Mouse (Mus musculus) layer of hippocampus, adult 2 months (tissue): ENCODE data around the gene Polr3h. TPM values are rescaled to one million over a fixed set of nuclear protein-coding genes. Genes with fewer than 3 reads are reported as not detected.
A peak's percentile ranks its signal among the peaks of the same experiment; 100 is the strongest.
"Not testable (repeated sequence)": the region's sequence is repeated elsewhere in the genome, so short reads cannot be mapped to it uniquely, and the experiment has no call there.

Source experiments
- DNase-seq, 2 experiments: peaks; one replicate each; pipeline ENCODE4 v3.0.0; 2022; ENCODE audit warnings: low spot score in 2 of 2
- H3K27ac ChIP-seq: fragments of 200-600 bp; 2 replicates; pipeline ENCODE4 v1.8.1; 2022
- H3K4me3 ChIP-seq: fragments of 200-600 bp; 2 replicates; pipeline ENCODE4 v1.8.1; 2022; ENCODE audit warnings: mild to moderate bottlenecking
- CTCF ChIP-seq: fragments of 200-600 bp; conservative IDR thresholded peaks from 2 replicates; pipeline ENCODE4 v1.8.1; 2022; ENCODE audit warnings: antibody characterized with exemption, mild to moderate bottlenecking, moderate library complexity
- long read RNA-seq, 2 experiments: library from polyadenylated mRNA; stranded (forward); transcript quantifications; one replicate each; pipeline ENCODE4 v2.0.0; 2021; ENCODE audit warnings: borderline mapping rate in 2 of 2
- total RNA-seq, 2 experiments: library from RNA; stranded (reverse); gene quantifications; 2 replicates each; pipeline ENCODE4 v1.2.3; 2021

Polr3h gene
- total RNA-seq = 10 to 100 TPM; 44.8 to 51.4 TPM
- long read RNA-seq, experiment 1, transcript Polr3h-206 (6 exons, 1,290 nt) = minor isoform, 14 of 76 reads
- long read RNA-seq, experiment 1, transcript Polr3h-201 (6 exons, 2,542 nt) = major isoform, 37 of 76 reads
- long read RNA-seq, experiment 1, partial matches to known transcripts = 1 of 76 reads
- long read RNA-seq, experiment 1, other reads (novel, unspliced or antisense) = 24 of 76 reads
- long read RNA-seq, experiment 2, transcript Polr3h-206 (6 exons, 1,290 nt) = minor isoform, 19 of 85 reads
- long read RNA-seq, experiment 2, transcript Polr3h-201 (6 exons, 2,542 nt) = major isoform, 56 of 85 reads
- long read RNA-seq, experiment 2, partial matches to known transcripts = 1 of 85 reads
- long read RNA-seq, experiment 2, other reads (novel, unspliced or antisense) = 9 of 85 reads

DNA sequence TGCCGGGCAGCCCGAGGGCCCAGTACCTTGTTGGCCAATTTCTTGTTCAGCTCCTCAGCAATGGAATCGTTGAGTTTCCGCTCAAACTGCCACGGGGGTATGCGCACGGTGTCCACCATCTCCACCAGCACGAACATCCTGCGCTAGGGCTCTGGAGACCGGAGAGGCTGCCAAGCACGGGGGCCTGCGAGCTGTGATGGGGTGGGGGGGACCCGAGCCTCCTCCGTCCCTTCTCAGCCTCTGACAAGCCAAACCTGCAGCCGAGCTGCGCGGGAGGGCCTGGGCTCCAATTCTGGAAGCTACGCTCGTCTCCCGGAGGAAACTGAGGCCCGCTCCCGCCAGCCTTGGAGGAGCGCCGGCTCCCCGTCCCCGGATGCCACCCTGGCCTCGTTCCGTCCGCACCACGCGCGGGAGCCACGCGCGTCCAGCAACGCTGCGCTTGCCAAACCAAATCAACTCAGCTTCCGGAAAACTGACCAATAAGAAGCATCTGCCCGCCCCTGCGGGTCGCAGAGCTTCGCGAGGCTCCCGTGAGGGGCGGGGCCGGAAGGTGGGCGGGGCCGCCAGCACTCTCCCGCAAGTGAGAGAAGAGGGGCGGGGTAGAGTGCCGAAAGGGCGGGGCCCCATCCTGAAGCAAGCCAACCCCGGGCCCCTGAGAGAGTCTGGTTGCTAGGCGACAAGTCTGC, at the start of gene Polr3h:
TSS of gene Polr3h (minus strand) at position 481 of the 686 bp plus-strand sequence.
- no peak for TF ChIP-seq CTCF
- peak within 1 kb of the TSS; percentile 86 for H3K27ac ChIP-seq
- DNase-seq = peak; percentile 94 to 96
- peak within 1 kb of the TSS; percentile 84 for H3K4me3 ChIP-seq

DNA sequence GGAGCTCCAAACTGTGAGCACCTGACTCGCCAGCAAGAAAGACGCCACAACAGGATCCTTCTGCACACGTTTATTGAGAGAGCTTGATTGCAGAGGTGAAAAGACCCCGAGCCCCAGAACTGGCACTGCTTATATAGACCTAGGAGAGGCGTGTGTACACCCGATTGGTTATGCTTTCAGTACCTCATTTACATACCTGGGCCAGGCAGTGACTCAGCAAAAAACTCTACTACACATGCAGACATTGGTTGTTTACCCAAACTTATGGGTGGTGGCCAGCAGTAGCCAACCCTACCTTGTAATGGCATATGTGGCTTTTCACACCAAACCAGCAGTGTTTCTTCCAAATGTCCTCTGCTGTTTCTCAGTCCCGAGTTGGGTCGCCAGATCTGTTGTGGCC, 49.1 kb upstream of the Polr3h start:
- DNase-seq, H3K4me3 ChIP-seq: not testable (repeated sequence)
- peak overlapping the region; percentile 65; the same call in 1 of the 2 replicates for H3K27ac ChIP-seq

DNA sequence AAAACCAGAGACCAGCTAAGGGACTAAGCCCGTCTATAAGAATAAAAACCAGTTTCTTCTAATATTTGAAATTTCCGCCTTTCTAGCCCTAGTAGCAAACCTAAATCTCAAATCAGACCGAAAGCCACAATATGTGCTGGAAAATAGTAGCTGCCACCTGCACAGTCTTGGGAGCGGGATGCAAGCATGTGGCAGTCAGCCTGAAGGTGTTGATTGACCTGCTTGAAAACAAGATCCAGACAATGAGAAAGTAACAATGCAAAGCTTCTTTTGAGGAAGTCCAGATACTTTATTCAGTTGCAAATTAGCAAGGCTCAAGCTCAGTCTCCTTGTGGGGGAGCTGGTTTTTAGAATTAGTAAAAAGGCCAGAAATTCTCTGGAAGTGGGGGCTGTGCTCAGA, 44.5 kb upstream of the Polr3h start:
- H3K4me3 ChIP-seq, H3K27ac ChIP-seq, DNase-seq: not testable (repeated sequence)

DNA sequence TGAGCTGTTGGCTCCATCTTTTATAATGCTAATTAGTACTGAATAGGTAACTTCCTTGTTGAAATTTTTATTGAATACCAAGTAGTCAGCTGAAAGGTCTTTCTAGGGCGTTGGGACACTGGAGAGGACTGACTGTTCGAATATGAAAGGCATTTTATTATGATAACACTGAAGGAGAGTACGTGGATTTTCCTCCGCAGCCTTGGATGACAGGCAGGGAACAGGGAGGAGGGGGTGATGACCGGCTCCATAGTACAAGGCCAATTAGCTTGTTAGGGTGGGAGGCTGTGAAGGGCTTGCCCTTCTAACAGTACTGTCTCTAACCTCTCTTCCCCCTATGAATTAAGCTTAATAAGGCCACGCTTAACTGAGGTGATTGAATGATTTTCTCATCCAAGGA, 43.6 kb upstream of the Polr3h start:
- DNase-seq, H3K4me3 ChIP-seq, H3K27ac ChIP-seq: not testable (repeated sequence)

DNA sequence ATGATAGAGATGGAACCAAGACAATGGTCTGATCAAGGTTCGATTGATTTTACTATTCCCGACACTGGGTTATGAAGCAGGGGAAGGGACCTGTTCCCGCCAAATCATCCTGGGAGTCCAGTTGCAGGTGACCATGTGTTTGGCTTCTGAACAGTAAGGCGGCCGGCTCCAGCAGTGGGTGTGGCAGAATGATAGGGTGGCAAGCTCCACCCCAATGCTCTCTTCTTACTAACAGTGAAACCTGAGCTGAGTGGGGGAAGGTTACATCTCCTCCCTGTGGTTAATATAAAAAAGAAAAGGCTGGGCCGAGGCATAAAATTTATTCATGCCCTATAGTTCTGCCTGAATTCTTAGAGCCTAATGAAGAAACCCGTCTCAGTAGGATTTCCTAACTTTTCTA, 43.1 kb upstream of the Polr3h start:
- H3K4me3 ChIP-seq = no peak overlapping the region
- H3K27ac ChIP-seq = no peak overlapping the region
- no peak for DNase-seq
- TF ChIP-seq CTCF = no peak

DNA sequence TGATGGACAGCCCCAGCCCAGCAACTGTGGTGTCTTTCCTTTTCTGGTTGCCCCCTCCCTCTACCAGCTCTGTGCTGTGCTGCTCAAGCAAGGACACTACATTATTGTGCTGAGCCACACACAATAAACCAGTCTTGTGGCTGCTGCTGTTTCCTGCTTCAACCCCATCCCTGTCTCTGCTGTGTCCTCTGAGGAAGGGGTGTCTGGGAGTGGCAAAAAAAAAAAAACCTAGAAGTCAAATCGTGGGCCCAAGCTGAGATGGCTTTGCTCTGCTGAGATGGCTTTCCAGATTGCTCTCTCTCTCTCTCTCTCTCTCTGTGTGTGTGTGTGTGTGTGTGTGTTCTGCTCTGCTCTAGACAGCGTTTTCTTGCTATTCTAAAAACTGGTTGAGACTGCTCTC, 42.4 kb upstream of the Polr3h start:
- Histone ChIP-seq H3K4me3 (no peak overlapping the region), H3K27ac (no peak overlapping the region)
- no peak for DNase-seq
- TF ChIP-seq CTCF = no peak

DNA sequence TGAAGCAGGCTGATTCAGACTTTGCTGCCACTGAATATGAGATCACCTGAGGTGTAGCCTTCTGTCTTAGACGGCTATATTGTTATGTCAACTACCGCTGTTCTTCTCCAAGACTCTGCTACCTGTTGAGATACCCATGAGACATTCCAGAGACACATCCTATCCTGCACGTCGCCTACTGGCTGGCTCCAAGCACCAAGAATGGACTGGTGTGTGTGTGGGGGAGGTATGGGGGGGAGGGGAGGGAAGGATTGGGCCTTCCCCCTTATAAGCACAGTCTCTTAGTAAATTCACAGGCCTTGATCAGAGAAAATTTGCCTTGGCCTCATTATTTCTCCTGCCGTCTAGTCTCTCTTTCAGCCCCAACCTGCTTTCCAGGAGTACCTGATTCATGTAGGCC, 41.8 kb upstream of the Polr3h start:
- TF ChIP-seq CTCF = no peak

DNA sequence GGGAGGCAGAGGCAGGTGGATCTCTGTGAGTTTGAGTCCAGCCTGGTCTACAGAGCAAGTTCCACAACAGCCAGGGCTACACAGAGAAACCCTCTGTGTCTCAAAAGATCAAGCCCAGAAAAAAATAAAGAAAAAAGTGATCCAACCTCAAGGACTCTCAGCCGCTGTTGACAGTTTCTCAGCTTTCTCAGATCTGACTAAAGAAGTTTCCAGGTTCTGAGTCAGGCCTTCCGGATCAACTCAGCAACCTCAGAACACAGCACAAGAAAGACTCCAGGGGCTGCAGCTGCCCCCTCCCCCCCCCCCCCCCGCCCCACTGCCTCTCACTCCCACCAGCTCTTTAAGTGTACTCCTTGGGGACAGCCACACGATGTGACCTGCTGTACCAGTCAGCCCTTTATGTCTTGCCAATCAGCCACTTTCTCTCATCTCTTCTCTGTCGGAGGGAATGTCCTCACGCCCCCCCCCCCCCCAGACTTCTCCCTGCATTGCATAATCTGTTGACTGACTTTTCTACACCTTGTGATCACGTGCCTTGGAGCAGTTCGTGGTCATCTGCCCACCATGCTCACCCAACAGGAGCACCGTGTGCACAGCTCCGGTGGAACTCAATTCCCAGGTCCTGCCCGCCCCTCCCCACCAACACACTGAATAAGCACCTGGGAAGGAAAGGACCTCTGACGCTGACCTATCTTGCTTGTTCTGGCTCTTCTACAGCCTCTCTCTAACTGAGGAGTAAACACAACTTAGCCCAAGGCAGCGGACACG, 40.2 kb upstream of the Polr3h start:
- DNase-seq = no peak
- no peak for TF ChIP-seq CTCF
- Histone ChIP-seq H3K27ac (no peak overlapping the region), H3K4me3 (no peak overlapping the region)

More for the DNA sequence above, 41.8 kb upstream of the Polr3h start:
- no peak for DNase-seq
- no peak overlapping the region for H3K4me3 ChIP-seq
- no peak overlapping the region for H3K27ac ChIP-seq

DNA sequence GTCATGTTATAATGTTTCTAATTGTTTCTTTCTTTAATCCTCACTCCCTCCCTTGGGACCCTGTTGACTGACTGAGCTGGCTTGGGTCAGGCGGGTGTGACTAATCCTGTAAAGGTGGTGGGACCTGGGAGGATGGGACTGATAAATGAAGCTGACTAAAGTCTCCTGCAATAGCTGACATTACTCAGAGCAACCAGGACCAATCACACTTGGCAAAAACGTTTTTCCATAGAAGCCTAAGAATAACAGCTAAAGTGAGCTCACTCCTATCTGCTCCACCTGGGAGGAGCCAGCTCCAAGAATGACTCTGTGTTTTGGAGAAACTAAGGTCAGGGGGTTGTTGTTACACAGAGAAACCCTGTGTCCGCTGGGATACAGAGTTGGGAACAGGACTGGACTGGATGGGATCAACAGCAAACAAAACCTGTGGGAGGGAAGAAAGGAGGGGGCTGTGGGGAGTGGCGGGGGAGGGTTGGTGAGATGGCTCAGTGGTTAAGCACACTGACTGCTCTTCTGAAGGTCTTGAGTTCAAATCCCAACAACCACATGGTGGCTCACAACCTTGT, 39.0 kb upstream of the Polr3h start:
- no peak overlapping the region for H3K4me3 ChIP-seq
- DNase-seq = no peak
- no peak; the same call in 1 of the 2 replicates for TF ChIP-seq CTCF

DNA sequence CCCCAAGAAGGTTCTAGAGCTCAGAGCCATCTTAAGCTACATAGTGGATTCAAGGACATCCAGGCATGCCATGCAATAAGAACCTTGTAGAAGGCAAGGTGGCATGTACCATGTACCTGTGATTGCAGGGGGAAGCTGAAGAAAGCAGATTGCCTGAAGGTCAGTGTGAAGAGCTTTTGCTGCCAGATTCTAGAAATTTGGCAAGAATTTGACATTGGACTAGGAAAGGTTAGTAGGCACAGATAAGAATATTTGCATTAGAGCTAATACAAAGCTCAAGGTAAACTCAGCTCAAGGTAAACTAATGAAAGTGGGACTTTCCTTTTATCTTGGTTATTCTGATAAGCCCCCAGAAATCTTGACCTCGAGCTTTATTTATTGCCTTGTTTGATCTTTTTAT, 38.2 kb upstream of the Polr3h start:
- DNase-seq = no peak
- H3K27ac ChIP-seq = no peak overlapping the region
- no peak overlapping the region for H3K4me3 ChIP-seq
- TF ChIP-seq CTCF = no peak

More for the DNA sequence above, 39.0 kb upstream of the Polr3h start:
- H3K27ac ChIP-seq = no peak overlapping the region

DNA sequence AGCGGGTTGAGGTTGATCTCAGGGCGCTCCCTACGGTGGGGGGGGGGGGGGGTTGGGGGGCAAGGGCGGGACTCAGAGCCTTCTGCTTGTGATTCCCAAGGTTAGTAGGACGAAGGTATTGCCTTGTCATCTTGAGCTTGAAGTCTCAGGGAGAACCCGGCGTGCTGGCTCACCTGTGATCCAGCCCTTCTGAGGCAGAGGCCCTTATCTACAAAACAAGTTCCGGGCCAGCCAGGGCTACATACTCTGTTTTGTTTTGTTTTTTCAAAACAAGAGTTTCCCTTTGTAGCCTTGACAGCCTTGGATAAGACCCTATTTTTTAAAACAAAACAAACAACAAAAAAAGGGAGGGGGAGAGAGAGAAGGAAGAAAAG, 35.0 kb upstream of the Polr3h start:
- DNase-seq = no peak
- peak overlapping the region; percentile 77 for H3K27ac ChIP-seq

DNA sequence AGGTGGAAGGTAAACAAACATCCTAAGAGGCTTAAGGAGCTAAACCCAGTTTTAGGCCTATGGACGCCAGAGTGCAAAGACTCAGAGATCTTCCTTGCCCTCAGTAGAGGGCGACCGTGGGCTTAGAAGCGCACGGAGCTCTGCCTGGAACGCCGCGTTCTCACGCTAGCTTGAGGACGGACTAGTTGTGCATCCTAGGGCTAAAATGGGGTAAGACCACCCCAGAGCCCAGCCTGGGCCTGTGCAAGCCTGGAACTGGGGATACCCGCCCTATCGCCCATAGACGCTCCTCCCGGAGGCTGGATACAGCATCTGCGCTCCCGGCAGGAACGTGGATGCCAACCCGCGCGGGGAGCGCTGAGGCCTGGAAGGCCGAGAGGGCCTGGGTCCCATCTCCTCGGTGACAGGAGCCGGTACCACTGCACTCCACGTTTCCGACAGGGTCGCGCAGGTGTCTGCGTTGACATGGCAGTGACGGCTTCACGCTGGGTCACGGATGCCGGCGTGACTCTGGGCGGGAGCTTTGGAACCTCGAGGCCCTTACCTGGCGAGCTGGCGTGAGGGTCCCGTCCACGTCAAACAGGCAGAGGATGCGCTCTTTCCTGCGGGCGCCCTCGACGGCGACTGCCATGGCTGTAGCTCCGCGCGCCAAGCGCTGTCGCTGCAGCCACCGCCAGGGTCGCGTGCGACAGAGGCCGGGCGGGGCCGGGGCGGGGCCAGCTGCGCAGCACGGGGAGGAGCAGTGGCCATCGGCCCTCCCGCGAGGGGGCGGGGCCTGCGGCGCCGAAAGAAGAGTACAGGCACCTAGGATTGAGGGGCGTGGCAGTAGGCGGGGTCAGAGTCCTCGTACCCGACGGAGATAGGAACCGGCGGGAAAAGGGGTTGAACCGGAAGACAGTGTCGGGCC, 34.4 kb upstream of the Polr3h start, which contains the start of gene Pmm1:
TSS of gene Pmm1 (minus strand) at position 760 of the 907 bp plus-strand sequence.
- peak within 1 kb of the TSS; percentile 99 for H3K27ac ChIP-seq
- peak; percentile 79 for TF ChIP-seq CTCF
- peak within 1 kb of the TSS; percentile 69 for H3K4me3 ChIP-seq
- peak; percentile 96 to 98 for DNase-seq

More for the DNA sequence above, 35.0 kb upstream of the Polr3h start:
- peak overlapping the region; percentile 69 for H3K4me3 ChIP-seq
- no peak for TF ChIP-seq CTCF
